Mouse (Mus musculus) cerebellum, adult 11 months (tissue): ENCODE measurements around the gene Tbx1.

ENCODE experiments used
- DNase-seq: peaks from one replicate; pipeline ENCODE4 v3.0.0; 2022

The Tbx1 gene

DNA sequence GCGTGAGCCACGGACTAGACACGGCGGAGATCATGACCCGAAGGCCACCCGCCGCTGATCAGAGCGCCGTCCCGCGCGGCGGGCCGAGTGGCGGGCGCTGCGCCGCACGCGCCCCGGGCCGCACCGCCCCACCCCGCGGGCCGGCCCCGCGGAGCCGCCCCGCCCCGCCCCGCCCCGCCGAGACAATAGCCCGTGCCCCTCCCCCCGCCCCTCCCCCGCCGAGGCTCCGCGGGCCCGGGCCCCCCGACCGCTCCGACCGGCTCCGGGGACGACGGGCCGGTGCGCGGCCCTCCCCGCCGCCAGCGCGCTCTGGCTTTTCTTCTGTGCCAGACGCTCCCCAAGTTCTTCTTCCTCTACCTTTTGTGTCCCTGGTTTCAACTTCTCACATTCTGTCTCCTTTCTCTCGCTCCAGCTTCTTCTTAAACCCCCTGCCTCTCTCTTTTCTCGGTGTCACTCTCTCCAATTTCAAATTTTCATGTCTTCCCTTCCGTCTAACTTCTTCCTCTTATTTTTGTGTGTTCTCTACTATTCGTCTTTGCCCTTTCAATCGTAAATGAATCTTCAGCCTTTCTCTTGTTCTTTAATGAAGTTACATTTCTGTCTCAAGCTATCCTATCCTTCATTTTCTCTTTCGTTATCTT is 3.4 kb downstream of the Tbx1 start:
- no peak for DNase-seq

DNA sequence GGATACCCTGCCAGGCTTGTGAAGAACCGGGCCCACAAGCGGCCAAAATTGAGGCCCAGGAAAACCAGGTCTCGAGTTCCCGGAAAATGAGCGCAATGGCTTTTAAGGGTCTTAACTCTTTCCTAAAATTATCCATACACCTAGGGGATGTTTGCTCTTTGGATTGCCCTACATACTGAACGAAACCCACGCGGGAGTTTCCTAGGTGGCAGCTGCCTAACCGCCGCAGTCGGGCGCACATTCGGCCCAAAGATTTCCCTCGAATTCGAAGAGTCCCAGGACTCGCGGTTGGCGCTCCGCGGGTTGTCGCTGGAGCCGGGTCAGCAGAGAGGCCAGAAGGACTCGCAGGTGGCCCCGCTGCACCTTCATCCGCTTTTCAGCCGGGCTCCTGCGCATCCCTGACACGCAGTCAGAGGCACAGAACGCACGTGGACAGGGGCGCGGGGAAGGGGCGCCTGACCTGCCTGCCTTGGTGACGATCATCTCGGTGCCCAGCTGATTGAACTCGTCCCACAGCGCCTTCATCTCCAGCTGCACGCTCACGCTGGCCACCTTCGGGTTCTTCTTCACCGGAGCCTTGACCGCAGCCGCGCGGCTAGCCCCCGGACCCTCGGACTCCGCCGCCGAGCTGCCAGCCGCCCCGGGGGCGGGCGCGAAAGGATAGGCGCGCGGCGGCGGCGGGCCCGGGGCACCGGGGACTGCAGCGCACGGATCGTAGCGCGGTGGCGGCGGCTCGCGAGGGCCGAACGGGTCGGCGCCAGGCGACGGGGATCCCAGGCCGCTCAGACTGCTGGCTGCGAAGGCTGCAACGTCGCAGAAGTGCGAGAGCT is 4.2 kb downstream of the Tbx1 start:
- DNase-seq: no peak

DNA sequence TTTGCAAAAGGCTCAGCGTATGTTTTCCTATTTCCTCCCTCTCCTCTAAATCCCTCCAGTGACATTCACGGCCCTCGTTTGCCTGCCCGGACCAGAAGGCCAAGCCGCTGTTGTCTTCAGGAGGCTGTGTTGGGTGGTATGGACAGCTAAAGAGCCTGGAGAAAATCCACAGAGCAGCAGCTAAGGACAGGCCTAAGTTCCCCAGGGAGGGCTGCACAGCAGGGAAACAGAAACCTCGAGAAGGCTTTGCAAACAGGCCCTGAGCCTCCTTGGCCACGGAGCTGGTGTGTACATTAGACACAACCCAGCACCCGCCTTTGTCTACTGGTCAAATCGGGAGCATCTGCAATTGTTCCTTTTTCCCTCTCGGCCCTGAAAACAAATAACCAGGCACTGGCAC is 4.8 kb downstream of the Tbx1 start:
- DNase-seq: no peak

- DNase-seq: no peak
Measured at GRCm38 (mm10) chr16:18584901-18585510, 5.5 kb downstream of the Tbx1 start.

- DNase-seq: no peak
Measured at GRCm38 (mm10) chr16:18583673-18584357, 6.7 kb downstream of the Tbx1 start.

DNA sequence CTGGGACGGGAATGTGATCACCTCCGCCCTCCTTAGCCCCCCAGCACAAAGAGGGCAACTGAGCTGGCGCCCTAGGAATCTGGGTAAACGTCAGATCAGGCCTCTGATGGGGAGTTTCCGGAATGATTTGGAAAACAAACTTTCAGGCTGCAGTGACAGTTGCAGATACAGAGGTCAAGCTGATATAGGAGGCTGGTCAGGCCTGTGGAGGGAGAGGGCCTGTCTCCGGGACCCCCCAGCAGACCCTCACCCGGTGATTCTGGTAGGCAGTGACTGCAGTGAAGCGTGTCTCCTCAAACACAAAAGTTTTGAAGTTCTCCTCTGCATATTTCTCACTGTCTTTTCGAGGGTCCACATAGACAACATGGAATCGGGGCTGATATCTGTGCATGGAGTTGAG is 7.3 kb downstream of the Tbx1 start:
- DNase-seq: no peak

DNA sequence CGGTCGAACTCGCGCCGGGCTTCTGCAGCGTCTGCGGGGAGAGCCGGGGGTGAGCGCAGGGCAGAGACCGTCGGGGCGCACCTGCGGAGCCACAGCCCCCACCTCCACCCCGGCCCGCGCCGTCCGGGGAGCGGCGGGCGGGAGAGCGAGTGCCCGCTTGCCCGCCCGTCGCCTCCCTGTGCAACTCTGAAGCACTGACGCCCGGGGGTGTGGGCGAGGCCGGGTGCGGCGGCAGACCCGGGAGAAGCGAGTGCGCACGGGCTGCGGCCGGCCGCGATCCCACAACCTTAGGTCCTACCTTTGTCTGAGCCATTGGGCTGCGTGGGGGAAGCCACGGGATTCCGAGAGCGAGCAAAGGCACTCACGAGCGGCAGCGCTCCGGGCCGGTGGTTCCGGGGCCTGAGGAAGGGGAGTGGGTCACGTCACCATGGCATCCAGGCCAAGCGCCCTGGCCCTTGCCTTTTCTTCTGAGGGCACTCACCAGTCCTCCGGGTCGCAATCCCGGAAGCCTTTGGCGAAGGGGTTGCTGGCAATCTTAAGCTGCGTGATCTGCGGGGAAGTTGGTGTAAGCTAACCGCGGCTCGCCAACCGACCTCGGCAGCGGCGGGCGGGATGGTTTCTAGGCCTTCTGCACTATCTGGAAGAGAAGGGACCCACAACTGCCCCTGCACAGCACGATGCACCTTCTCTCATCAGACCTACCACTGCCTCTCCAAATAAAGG is 7.9 kb downstream of the Tbx1 start:
- no peak for DNase-seq

DNA sequence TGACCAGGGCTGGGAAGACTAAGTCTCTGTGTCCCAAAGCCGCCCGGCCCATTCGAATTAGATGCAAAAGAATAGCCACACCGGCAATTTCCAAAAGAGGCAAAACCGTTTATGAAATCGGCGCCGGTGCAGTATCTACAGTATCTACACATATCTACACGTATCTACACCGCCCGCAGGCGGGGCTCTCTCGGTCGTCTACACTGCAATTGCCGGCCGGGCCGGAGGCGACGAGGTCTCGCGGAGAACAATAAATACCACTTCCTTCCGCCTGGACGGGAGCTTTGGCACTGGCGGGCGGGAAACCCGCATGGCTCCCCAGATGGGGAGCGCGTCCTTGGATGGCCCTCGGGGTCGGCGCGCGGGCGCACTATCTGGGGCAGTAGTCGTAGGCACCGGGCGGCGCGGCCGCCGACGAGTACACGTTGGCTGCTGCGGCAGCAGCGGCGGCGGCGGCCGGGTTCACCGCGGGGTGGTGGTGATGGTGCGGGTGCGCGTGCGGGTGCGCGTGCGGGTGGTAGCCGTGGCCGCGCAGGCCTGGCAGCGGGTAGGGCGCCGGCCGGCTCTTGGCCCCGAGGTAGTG is 8.8 kb downstream of the Tbx1 start:
- no peak for DNase-seq

GRCm38 (mm10) chr16:18581050-18581622 is 9.3 kb downstream of the Tbx1 start:
- DNase-seq: no peak

DNA sequence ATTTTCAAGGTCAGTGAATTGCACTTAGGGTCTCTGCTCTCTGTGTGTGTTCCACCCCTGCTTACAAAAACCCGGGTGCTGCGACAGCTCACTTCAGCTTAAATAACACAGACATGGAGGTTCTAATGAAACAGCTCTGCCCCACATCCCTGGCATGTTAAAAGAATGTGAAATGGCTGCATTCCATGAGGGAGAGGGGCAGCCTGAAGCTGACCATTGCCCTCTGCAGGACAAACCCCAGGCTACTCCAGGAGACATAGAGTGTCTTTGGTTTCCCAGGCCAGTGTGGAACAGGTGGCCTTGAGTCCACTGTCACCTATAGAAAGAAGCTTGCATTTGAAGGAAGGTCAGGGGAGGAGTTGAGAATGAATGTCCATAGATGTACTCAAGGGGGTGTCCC is 10.1 kb downstream of the Tbx1 start:
- DNase-seq: no peak

DNA sequence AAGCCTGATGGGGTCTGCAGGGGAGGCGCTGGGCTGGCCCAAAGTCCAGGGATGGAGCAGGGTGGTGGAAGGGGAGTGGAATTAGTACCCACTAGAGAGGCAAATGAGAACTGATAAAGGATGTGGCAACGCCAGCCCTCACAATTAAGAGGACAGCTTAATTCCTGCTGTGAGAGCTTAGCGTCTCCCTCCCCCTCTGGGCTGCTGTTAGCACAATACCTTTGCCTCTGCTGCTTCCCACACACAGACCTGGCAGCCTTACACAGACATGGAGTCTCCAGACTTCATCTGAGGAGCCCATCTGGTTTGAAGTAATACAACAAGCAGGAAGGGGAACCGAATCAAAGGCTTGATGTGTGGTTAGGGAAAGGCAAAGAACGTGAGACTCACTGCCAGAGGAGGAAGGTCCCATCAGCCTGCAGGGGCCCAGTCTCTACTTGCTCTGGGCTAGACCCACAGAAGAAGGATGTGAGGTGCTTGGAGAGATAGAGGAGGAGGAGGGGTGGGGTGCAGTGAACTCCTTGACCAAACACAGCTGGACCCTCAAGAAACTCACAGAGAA is 12.8 kb downstream of the Tbx1 start:
- no peak for DNase-seq

DNA sequence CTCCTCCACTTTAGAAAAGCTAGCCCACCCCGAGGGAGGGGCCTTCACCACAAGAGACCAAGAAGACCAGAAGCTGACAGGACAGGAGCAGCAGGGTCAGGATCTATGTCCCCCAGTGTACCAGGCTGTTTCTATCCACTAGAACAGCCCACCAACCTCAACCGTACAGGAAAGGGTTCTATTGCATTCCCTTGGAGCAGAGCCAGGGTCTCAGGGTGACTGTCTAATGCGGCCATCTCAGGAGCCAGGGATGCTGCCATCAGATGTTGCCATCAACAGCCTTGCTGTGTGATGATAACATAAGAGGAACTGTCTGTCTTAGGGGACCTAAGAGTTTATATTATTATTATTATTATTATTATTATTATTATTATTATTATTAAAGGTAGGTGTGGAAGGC is 13.4 kb downstream of the Tbx1 start:
- no peak for DNase-seq

DNA sequence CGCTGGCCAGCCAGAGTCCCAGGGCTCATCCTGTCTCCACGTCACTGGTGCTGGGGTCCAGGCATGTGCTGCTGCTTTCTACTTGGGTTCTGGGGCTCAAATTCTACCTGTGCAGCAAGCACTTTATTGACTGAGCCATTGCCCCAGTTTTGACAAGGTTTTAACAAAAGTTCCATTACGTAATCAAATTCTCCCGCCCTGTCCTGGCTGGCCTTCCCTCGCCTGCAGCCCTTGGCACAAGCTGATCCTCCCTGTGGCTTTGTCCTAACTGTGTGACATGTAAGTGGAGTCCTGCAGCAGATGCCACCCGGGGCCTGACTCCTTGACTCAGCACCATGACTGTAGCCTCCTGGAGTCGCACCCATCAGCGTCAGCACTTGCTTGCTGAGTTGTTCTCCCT is 16.3 kb downstream of the Tbx1 start:
- DNase-seq: no peak

DNA sequence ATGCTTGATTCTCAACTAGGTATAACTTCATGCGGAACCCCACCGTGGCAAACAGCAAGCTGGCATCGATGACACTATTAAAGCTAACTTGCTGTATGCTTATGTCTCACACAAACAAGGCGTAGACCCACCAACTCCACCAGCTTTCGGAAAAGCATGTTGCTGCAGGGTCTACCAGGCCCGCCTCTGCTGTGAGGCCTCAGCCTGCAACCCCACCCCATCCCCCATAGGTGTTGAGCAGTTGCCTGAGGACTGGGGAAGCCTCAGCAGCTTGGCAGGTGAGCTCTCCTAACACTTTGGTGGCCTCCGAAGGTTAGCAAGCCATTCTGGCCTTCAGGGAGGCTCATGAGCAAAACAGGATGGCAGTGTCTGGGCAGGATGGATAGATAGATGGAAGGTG is 21.9 kb downstream of the Tbx1 start:
- no peak for DNase-seq

DNA sequence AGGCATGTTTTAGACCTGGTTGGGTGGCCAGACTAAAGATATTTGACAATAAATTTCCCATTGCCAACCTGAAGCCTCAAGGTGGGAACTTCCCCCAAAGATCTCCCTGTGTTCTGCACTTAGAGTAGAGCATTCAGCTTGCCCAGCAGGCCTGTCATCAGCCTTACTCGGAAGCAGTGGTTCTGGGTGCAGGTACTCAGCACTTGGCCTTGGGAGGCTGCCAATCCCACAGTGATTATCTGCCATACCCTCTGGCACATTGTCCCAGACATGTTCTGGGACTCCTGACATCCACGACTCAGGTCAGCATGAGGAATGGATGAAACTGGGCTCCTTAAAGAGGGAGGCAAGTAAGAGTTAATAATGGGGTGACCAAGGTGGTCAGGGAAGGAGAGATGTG is 26.0 kb downstream of the Tbx1 start:
- DNase-seq: no peak

- DNase-seq: no peak
Measured at GRCm38 (mm10) chr16:18556461-18556860, 34.0 kb downstream of the Tbx1 start.

- no peak for DNase-seq
Measured at GRCm38 (mm10) chr16:18555235-18555935, 35.1 kb downstream of the Tbx1 start.

GRCm38 (mm10) chr16:18554721-18555120 is 35.8 kb downstream of the Tbx1 start:
- no peak for DNase-seq

- DNase-seq: no peak
Measured at GRCm38 (mm10) chr16:18552106-18552710, 38.3 kb downstream of the Tbx1 start.

GRCm38 (mm10) chr16:18551604-18552003 is 38.9 kb downstream of the Tbx1 start:
- DNase-seq: no peak

DNA sequence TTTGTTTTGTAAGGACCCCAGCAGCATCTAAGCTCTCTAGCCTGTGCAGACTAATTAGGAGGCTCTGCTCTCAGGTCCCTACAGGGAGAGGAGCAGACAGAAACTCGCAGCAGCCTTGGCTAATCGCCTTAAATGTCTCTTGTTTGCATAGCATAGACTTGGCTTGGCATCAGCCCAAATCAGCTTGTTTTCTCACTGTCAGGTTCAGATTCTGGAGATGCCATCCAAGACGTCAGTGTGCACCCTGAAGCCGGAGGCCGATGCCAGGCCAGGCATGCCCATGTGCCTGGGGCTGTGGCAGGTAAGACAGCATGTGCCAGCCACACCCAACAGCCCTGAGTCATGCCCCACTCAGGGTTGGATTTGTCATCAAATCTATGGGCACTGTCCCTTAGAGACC is 42.6 kb downstream of the Tbx1 start:
- no peak for DNase-seq
